Mouse (Mus musculus) kidney, embryonic 14.5 days (tissue): ENCODE measurements around the gene Cdk14. TPM values are rescaled to one million over a fixed set of nuclear protein-coding genes. Genes with fewer than 3 reads are reported as not detected.
"Not testable (repeated sequence)": the region's sequence is repeated elsewhere in the genome, so short reads cannot be mapped to it uniquely, and the experiment has no call there.

ENCODE experiments used
- ATAC-seq: fragments of 200-750 bp; cut with Nextera tagmentation; 2 replicates; pipeline ENCODE4 v1.8.0; 2017; ENCODE audit warnings: moderate number of reproducible peaks, mild to moderate bottlenecking, moderate TSS enrichment, moderate library complexity; ENCODE audit not compliant: low FRiP score, low TSS enrichment
- H3K27ac ChIP-seq: fragments of 300-500 bp; sonication (generic); 2 replicates; pipeline ENCODE4 v1.5.1; 2014; ENCODE audit warnings: low read depth, mild to moderate bottlenecking, low read length, moderate library complexity, mixed read lengths
- H3K27me3 ChIP-seq: fragments of 300-500 bp; sonication (generic); 2 replicates; pipeline ENCODE4 v1.6.1; 2014; ENCODE audit warnings: mild to moderate bottlenecking, low read length; ENCODE audit not compliant: control insufficient read depth, insufficient read depth
- H3K36me3 ChIP-seq: fragments of 300-500 bp; sonication (generic); 2 replicates; pipeline ENCODE4 v1.6.1; 2014; ENCODE audit warnings: low read length, mixed read lengths; ENCODE audit not compliant: control insufficient read depth, insufficient read depth
- H3K4me1 ChIP-seq: fragments of 300-500 bp; sonication (generic); 2 replicates; pipeline ENCODE4 v1.6.1; 2014; ENCODE audit warnings: low read length, mixed read lengths; ENCODE audit not compliant: control insufficient read depth, insufficient read depth
- H3K4me2 ChIP-seq: fragments of 300-500 bp; sonication (generic); replicated peaks from 2 replicates; pipeline ENCODE4 v1.6.1; 2014; ENCODE audit warnings: low read depth, mild to moderate bottlenecking, low read length
- H3K4me3 ChIP-seq: fragments of 300-500 bp; sonication (generic); 2 replicates; pipeline ENCODE4 v1.5.1; 2014; ENCODE audit warnings: mild to moderate bottlenecking, low read length
- H3K9ac ChIP-seq: fragments of 300-500 bp; sonication (generic); 2 replicates; pipeline ENCODE4 v1.6.1; 2014; ENCODE audit warnings: low read depth, mild to moderate bottlenecking, low read length, moderate library complexity
- H3K9me3 ChIP-seq: fragments of 300-500 bp; sonication (generic); 2 replicates; pipeline ENCODE4 v1.6.1; 2016; ENCODE audit warnings: low read length; ENCODE audit not compliant: control insufficient read depth
- WGBS: fragments of 180-500 bp; shearing (Covaris S2); extraction: QIAGEN DNeasy Blood & Tissue Kit; methylation state at CpG from one replicate; pipeline ENCODE4 v1.1.7; 2014; 5-methylcytosine and 5-hydroxymethylcytosine counted together
- polyA plus RNA-seq: library from polyadenylated mRNA; unstranded; fragments of >200 nt; fragmentation: Nextera tagmentation; extraction: Ambion mirVana; gene quantifications from 2 replicates; pipeline ENCODE4 v1.2.1, GENCODE M21; 2014

The Cdk14 gene
- polyA plus RNA-seq, 1 experiment from 2014 or later: 18.9 TPM

GRCm38 (mm10) chr5:5247671-5248070 is 172.4 kb downstream of the Cdk14 start:
- no peak overlapping the region for H3K27ac ChIP-seq
- H3K4me3 ChIP-seq: no peak overlapping the region
- no peak overlapping the region for H3K4me2 ChIP-seq
- 96% methylated on average over 6 of the region's 6 CpGs for WGBS
- no peaks in the 10 kb centered on the region for H3K27me3 ChIP-seq
- no peak overlapping the region for H3K9ac ChIP-seq
- H3K36me3 ChIP-seq: no peaks in the 10 kb centered on the region
- no peaks in the 10 kb centered on the region for H3K4me1 ChIP-seq
- no peaks in the 10 kb centered on the region for H3K9me3 ChIP-seq
- no peak for ATAC-seq

GRCm38 (mm10) chr5:5246534-5247175 is 173.5 kb downstream of the Cdk14 start:
- no peaks in the 10 kb centered on the region for H3K4me1 ChIP-seq
- no peak for ATAC-seq
- WGBS: 90% methylated on average over 2 of the region's 2 CpGs
- H3K27me3 ChIP-seq: no peaks in the 10 kb centered on the region
- H3K27ac ChIP-seq: no peak overlapping the region
- H3K4me2 ChIP-seq: no peak overlapping the region
- no peak overlapping the region for H3K9ac ChIP-seq
- H3K9me3 ChIP-seq: no peaks in the 10 kb centered on the region
- no peak overlapping the region for H3K4me3 ChIP-seq
- no peaks in the 10 kb centered on the region for H3K36me3 ChIP-seq

- H3K4me1 ChIP-seq: no peaks in the 10 kb centered on the region
- no peaks in the 10 kb centered on the region for H3K36me3 ChIP-seq
- no peaks in the 10 kb centered on the region for H3K9me3 ChIP-seq
- no peak overlapping the region for H3K27ac ChIP-seq
- H3K4me3 ChIP-seq: no peak overlapping the region
- no peak overlapping the region for H3K4me2 ChIP-seq
- H3K27me3 ChIP-seq: no peaks in the 10 kb centered on the region
- no peak for ATAC-seq
- H3K9ac ChIP-seq: no peak overlapping the region
- WGBS: 94% methylated on average over 7 of the region's 7 CpGs
Observed at GRCm38 (mm10) chr5:5245182-5245581, 174.9 kb downstream of the Cdk14 start.

- no peak overlapping the region for H3K4me3 ChIP-seq
- no peaks in the 10 kb centered on the region for H3K9me3 ChIP-seq
- H3K27me3 ChIP-seq: no peaks in the 10 kb centered on the region
- no peak overlapping the region for H3K27ac ChIP-seq
- H3K36me3 ChIP-seq: no peaks in the 10 kb centered on the region
- no peak overlapping the region for H3K9ac ChIP-seq
- no peaks in the 10 kb centered on the region for H3K4me1 ChIP-seq
- no peak for ATAC-seq
- H3K4me2 ChIP-seq: no peak overlapping the region
Observed at GRCm38 (mm10) chr5:5243648-5244047, 176.5 kb downstream of the Cdk14 start.

GRCm38 (mm10) chr5:5242704-5243103 is 177.4 kb downstream of the Cdk14 start:
- 84% methylated on average over 5 of the region's 5 CpGs for WGBS

GRCm38 (mm10) chr5:5241088-5241487 is 179.0 kb downstream of the Cdk14 start:
- WGBS: 87% methylated on average over 6 of the region's 6 CpGs

More at GRCm38 (mm10) chr5:5242704-5243103, 177.4 kb downstream of the Cdk14 start:
- H3K4me1 ChIP-seq: no peaks in the 10 kb centered on the region
- no peak overlapping the region for H3K4me2 ChIP-seq
- no peak overlapping the region for H3K27ac ChIP-seq
- no peak for ATAC-seq
- peaks cover 3% of the 10 kb centered on the region for H3K9me3 ChIP-seq
- H3K9ac ChIP-seq: no peak overlapping the region
- no peak overlapping the region for H3K4me3 ChIP-seq
- no peaks in the 10 kb centered on the region for H3K36me3 ChIP-seq
- H3K27me3 ChIP-seq: no peaks in the 10 kb centered on the region

GRCm38 (mm10) chr5:5240121-5240520 is 180.0 kb downstream of the Cdk14 start:
- ATAC-seq: no peak

More at GRCm38 (mm10) chr5:5241088-5241487, 179.0 kb downstream of the Cdk14 start:
- Histone ChIP-seq H3K4me3 (no peak overlapping the region), H3K9ac (no peak overlapping the region), H3K4me2 (no peak overlapping the region), H3K4me1 (no peaks in the 10 kb centered on the region), H3K36me3 (no peaks in the 10 kb centered on the region), H3K9me3 (peaks cover 7% of the 10 kb centered on the region), H3K27ac (no peak overlapping the region), H3K27me3 (no peaks in the 10 kb centered on the region)
- ATAC-seq: no peak

GRCm38 (mm10) chr5:5234935-5235334 is 185.2 kb downstream of the Cdk14 start:
- WGBS: 94% methylated on average over 10 of the region's 10 CpGs
- ATAC-seq, H3K27me3 ChIP-seq, H3K4me3 ChIP-seq, H3K4me2 ChIP-seq, H3K9ac ChIP-seq, H3K4me1 ChIP-seq, H3K36me3 ChIP-seq, H3K9me3 ChIP-seq, H3K27ac ChIP-seq: not testable (repeated sequence)

More at GRCm38 (mm10) chr5:5240121-5240520, 180.0 kb downstream of the Cdk14 start:
- Histone ChIP-seq H3K4me1 (no peaks in the 10 kb centered on the region), H3K27me3 (no peaks in the 10 kb centered on the region), H3K36me3 (no peaks in the 10 kb centered on the region), H3K9ac (no peak overlapping the region), H3K4me2 (no peak overlapping the region), H3K27ac (no peak overlapping the region), H3K4me3 (no peak overlapping the region), H3K9me3 (peaks cover 7% of the 10 kb centered on the region)
- WGBS: 92% methylated on average over 3 of the region's 3 CpGs

- ATAC-seq: no peak
- Histone ChIP-seq H3K4me1 (no peaks in the 10 kb centered on the region), H3K4me2 (no peak overlapping the region), H3K9me3 (no peaks in the 10 kb centered on the region), H3K27me3 (no peaks in the 10 kb centered on the region), H3K36me3 (no peaks in the 10 kb centered on the region), H3K4me3 (no peak overlapping the region), H3K9ac (no peak overlapping the region), H3K27ac (no peak overlapping the region)
- 94% methylated on average over 4 of the region's 4 CpGs for WGBS
Observed at GRCm38 (mm10) chr5:5226966-5227365, 193.1 kb downstream of the Cdk14 start.
